Mouse (Mus musculus): ENCODE results near the gene Iqch. TPM values are rescaled to one million over a fixed set of nuclear protein-coding genes. Genes with fewer than 3 reads are reported as not detected.
A peak's percentile ranks its signal among the peaks of the same experiment; 100 is the strongest.

Iqch gene
- total RNA-seq, 2 experiments from 2014 or later = 0.10 TPM; not detected in 1

DNA sequence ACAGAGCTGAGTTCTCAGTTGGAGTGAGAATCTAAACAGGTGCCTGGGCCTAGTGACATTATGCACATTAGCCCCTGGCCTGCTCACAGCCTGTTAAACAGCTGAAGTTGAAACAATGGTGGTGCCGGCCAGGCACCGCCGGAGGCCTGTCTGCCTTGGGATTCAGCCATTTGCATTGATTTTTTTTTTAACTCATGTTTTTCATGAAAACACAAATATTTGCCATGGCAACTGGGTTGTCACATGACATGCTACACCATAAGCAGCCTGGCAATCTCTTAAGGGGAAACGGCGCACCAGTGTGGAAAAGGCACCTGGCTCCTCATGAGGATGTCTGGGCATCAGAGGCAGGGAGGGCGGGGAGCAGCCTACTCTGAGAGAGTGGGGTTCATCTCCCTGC is 67.3 kb downstream of the Iqch start:
- Histone ChIP-seq H3K4me3 (no peak overlapping the region), H3K27ac (peak overlapping the region; percentile 56)
- TF ChIP-seq CTCF (conservative IDR thresholded peaks at IDR 0.05) = no peak
- DNase-seq (ENCODE audit: low spot score in 2 of 2) = peak in 1 of 2 experiments; percentile 24

DNA sequence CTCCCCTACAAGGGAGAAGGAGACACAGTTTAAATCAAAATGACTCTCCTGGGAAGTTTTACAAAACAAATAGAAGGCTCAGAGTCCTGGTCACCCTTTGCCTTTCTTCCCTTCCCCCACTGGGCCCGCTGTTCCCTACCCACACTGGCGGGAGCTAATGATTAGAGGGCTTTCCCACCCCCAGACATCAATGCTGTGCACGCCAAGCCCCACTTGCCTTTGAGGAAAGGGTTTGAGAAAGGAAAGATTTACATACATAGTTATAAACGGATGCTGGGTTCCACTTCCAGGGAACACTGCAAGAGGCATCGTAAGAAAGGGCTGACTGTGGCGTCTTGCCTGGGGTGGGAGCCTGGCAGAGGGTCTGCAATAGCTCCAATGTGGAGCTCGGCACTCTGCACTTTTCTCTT is 67.9 kb downstream of the Iqch start:
- Histone ChIP-seq H3K4me3 (no peak overlapping the region), H3K27ac (peak overlapping the region; percentile 56)
- no peak for TF ChIP-seq CTCF (conservative IDR thresholded peaks at IDR 0.05)
- DNase-seq (ENCODE audit: low spot score in 2 of 2) = no peak

DNA sequence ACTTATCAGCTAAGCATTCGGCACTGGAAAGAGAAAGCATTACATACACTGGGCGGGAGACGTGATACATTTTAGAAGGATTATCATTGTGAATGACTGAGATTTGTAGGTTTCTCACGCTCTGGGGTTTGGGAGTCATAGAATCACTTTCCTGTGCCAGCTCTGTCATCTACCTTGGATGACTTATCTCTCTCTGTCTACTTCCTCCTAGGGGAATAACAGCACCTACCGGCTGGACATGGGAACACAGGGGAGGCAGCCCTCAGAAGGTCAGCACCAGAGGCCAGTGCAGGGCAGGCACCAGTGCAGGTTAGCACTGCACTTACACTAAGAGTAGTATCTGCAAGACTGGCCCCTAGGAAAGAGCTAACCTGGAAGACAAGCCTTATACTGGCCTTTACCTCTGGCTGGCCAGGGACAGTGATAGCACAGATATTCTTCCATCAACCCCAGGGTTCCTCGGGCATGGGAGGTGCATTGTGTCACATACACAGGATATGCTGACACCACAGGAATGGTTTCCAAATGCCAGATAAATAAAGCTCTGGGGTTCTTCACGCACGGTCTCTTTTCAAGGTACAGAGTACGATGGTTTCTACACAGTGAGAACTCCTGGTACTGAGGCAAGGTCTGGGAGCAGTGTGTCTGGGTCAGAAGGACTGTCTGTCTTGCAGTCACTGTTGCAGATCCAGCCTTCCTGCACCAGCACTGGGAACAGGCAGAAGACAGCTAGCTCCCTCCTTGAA is 69.2 kb downstream of the Iqch start:
- TF ChIP-seq CTCF (conservative IDR thresholded peaks at IDR 0.05) = 0 out of 2 replicates have a peak, but pooled peaks have one; percentile 13
- no peak for DNase-seq (ENCODE audit: low spot score in 2 of 2)
- no peak overlapping the region for H3K4me3 ChIP-seq
- no peak overlapping the region for H3K27ac ChIP-seq

DNA sequence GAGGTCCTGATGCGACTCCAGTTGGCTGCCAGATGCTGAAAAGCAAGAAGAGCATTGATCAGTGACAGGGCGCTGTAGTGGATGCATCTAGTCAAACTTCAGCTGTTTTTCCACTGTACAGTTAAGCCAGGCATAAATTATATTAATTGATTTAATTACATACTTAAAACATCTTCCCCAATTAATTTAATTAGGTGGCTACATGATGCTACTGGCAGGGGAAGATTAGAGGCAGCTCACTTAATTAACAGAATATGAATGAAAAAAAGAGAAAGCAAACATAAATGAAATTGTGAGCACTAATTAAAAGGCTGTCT is 78.4 kb downstream of the Iqch start:
- TF ChIP-seq CTCF (conservative IDR thresholded peaks at IDR 0.05) = no peak
- no peak overlapping the region for H3K4me3 ChIP-seq
- no peak overlapping the region for H3K27ac ChIP-seq
- DNase-seq (ENCODE audit: low spot score in 2 of 2) = no peak

DNA sequence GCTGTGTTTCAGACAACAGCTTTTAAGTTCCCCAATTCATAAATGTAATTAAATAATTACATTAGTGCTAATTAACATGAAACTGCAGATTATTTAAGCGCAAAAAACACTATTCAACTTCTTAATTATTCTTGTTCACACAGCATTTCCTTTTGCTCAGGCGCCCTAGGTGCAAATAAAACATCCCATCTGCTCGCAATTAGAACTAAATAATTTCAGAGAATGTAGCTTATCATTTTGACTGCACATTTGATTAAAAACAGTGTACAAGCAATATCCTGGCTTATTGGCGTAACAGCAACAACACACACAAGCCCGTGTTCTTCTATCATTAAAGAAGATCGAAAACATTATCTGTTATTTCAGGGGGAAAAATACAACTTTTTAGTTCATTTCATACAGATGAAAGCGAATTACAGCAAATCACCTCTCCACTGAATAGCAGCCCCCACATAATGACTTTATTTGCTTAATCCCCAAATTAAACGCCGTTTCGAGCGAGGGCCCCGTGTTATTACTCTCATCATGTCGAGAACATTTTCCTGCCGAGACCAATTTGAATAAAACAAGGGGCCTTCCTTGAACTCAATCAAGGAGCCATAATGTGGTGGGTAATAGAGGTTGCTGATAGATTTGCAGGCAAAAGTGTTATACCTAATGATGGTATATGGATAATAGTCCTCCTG is 78.9 kb downstream of the Iqch start:
- Histone ChIP-seq H3K27ac (no peak overlapping the region), H3K4me3 (no peak overlapping the region)
- TF ChIP-seq CTCF (conservative IDR thresholded peaks at IDR 0.05) = no peak
- no peak for DNase-seq (ENCODE audit: low spot score in 2 of 2)

DNA sequence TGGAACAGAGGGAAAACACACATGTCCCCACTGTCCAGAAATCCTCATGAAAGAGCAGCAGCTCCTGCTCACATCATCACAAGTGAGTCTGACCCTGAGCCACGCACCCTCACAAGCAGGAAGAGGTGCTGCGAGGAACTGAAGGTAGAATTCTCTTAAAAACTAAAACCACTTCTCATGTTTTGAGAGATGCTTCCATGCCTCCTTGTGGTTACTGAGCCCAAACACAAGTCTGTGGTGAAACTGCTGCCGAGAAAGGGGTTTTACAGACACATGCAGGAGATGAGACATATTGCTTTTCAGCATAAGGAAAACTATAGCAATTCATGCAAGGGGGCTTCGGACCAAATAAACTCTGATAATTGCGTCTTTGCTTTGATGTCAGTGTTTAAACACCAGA is 89.4 kb downstream of the Iqch start:
- H3K27ac ChIP-seq = no peak overlapping the region
- DNase-seq (ENCODE audit: low spot score in 2 of 2) = no peak
- H3K4me3 ChIP-seq = no peak overlapping the region
- TF ChIP-seq CTCF (conservative IDR thresholded peaks at IDR 0.05) = peak; percentile 51

DNA sequence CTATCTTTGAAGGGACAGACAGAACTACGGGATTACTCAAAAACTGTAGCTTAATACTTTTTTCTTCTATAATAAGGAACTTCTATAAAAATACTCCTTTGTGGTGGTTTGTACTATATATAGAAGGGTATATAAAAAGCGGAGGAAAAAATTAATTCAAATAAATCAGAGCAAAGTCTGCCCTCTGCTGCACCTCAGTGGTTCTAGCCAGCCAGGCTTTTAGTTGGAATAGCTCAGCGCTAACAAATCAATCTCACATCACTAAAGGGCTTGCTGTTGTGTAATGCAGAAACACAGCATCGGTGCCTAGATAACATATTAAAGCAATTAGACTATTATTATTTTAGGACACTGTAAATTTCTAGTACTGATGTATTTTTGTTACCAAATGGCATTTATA is 91.3 kb downstream of the Iqch start:
- Histone ChIP-seq H3K4me3 (no peak overlapping the region), H3K27ac (no peak overlapping the region)
- no peak for DNase-seq (ENCODE audit: low spot score in 2 of 2)
- TF ChIP-seq CTCF (conservative IDR thresholded peaks at IDR 0.05) = peak; percentile 76

DNA sequence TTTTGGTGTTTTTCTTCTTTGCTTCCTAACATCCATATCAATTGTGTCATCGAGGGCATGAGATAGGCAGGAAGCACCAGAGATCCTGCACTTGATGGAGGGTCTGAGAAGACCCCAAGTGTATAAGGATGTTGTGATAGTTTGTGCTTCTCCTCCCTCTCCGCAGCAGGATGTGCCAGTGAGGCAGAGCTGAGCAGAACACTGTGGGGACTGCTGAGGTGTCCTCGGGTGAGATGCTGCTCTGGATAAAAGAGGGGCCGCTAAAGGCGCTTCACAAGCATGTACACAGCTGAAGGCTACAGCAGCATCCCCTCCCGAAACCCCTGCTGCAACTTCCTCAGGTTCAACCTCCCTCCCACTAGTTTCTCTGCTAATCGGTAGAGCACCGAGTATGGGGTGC is 95.2 kb downstream of the Iqch start:
- Histone ChIP-seq H3K4me3 (no peak overlapping the region), H3K27ac (no peak overlapping the region)
- DNase-seq (ENCODE audit: low spot score in 2 of 2) = no peak
- TF ChIP-seq CTCF (conservative IDR thresholded peaks at IDR 0.05) = no peak

DNA sequence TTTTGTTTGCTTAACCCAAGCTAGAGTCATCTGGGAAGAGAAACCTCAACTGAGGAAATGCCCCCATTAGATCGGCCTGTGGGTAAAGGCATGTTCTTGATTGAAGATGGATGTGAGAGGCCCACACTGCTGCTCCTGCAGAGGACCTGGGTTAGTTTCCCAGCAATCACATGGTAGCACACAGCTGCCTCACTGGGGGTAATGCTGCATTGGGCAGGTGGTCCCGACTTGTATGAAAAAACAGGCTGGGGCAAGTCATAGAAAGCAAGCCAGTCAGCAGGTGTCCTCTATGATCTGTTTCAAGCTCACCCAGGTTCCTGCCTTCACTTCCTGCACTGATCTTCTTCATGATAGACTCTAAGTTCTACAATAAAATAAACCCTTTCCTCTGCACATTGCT is 98.4 kb downstream of the Iqch start:
- no peak for DNase-seq (ENCODE audit: low spot score in 2 of 2)
- no peak for TF ChIP-seq CTCF (conservative IDR thresholded peaks at IDR 0.05)

DNA sequence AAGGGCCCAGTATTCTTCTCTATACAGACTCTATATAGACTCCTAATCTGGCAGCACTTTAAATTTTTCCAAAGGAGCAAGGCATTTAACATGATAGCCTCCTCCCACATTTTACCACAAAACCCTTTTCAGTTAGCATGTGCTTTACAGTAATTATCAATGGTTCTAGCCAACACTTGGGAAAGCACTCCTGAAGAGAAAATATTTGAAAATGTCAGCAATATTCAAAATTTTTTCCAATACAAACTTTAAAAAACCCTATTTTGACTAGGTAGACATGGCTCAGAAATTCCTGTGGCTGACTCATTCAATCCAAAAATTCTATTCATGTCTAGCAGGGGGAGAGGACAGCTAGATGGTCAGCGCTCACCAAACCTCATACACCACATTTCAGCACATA is 100.8 kb downstream of the Iqch start:
- H3K4me3 ChIP-seq = no peak overlapping the region
- DNase-seq (ENCODE audit: low spot score in 2 of 2) = no peak
- H3K27ac ChIP-seq = no peak overlapping the region
- TF ChIP-seq CTCF (conservative IDR thresholded peaks at IDR 0.05) = no peak

More for the DNA sequence above, 98.4 kb downstream of the Iqch start:
- Histone ChIP-seq H3K4me3 (no peak overlapping the region), H3K27ac (no peak overlapping the region)

DNA sequence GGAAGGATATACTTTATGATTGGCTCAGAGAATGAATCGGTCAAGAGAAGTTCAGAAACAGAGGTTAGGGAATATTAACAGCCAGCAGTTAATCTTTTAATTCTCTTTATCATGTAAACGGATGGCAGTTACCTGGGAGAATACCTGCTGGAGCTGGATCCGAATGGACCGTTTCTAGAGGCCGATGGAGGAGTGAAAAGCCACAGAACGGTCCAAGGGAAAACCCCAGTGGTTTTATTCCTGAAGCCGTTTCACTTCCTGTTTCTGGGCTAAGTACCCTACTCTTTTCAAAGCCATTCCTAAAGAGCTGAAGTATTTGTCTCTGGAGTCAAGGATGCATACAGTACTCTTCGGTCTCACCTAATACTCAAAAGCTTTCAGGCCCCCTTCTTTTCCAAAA is 102.4 kb downstream of the Iqch start:
- no peak overlapping the region for H3K4me3 ChIP-seq
- no peak overlapping the region for H3K27ac ChIP-seq
- DNase-seq (ENCODE audit: low spot score in 2 of 2) = no peak
- no peak for TF ChIP-seq CTCF (conservative IDR thresholded peaks at IDR 0.05)

DNA sequence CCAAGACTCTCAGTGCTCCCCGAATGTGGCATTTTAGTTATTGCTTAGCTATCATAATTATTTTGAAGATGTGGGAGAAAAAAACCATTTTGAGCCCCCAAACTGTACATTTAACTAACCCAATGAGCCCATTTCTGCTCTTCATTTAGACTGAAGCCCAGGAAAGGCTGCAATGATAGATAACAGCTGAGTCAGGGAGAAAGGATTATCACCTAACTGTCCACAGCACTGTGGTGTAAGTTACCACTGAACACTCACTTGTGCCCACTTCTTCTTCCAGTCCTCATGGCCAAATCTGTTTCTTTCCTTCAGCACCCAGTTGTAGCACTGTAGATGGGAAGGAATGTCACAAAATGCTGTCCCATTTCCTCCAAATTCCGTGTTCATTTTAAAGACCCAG is 106.5 kb downstream of the Iqch start:
- no peak for DNase-seq (ENCODE audit: low spot score in 2 of 2)
- no peak for TF ChIP-seq CTCF (conservative IDR thresholded peaks at IDR 0.05)
- no peak overlapping the region for H3K27ac ChIP-seq
- no peak overlapping the region for H3K4me3 ChIP-seq

DNA sequence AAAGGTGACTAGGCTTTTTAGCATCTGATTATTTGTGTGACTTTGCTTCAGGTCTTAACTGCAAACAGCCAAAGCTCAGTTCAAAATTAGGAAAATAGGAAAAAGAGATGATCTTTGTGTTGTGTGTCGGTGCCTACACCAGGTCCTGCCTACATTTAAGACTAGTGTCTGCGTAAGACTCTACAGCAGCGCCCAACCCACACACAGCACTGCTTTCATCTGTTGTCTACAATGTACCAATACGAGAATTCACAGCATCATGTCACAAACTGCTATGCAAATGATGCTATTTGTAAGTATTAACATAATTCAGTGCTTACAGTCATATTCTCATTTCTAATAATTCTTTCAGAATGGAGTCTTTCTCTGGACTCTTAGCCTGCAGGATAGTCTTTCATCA is 108.5 kb downstream of the Iqch start:
- no peak for TF ChIP-seq CTCF (conservative IDR thresholded peaks at IDR 0.05)
- H3K27ac ChIP-seq = peak overlapping the region; percentile 33; the same call in 1 of the 2 replicates
- DNase-seq (ENCODE audit: low spot score in 2 of 2) = peak; percentile 21 to 29
- no peak overlapping the region for H3K4me3 ChIP-seq

DNA sequence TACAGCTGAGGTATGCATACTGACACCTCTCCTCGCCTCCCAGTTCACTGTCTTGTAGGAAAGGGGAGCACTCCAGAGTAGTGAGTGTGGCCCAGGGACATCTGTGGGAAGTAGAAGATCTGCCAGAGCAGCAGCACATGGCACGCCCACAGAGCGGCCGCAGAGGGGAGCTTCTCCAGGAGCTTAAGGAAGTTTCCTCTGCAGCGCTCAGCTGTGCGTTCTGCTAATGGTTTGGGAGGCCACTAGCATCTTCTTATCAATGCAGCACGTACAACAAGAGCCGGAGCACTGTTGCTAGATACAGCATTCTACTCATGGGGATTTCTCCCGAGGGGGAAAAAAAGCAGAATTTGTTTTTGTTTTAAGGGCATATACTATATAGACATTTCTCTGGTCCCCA is 110.0 kb downstream of the Iqch start:
- no peak overlapping the region for H3K27ac ChIP-seq
- no peak overlapping the region for H3K4me3 ChIP-seq
- DNase-seq (ENCODE audit: low spot score in 2 of 2) = no peak
- TF ChIP-seq CTCF (conservative IDR thresholded peaks at IDR 0.05) = no peak

All from layer of hippocampus, adult 2 months (tissue).